Mouse (Mus musculus) thymus, postnatal 25 days (tissue): ENCODE measurements around the gene Zcchc17.

Experiments
- DNase-seq: peaks from one replicate; pipeline ENCODE4 v3.0.0; 2022

Gene Zcchc17

GRCm38 (mm10) chr4:130279105-130279504 lies 80.6 kb downstream of the Zcchc17 start, which contains the start of gene Serinc2:
Gene Serinc2 (minus strand): TSS chr4:130279205.
- no peak for DNase-seq

- DNase-seq = no peak
Measured at GRCm38 (mm10) chr4:130276573-130277176, 83.1 kb downstream of the Zcchc17 start.

- no peak for DNase-seq
Measured at GRCm38 (mm10) chr4:130275823-130276105, 84.0 kb downstream of the Zcchc17 start.

- DNase-seq = no peak
Measured at GRCm38 (mm10) chr4:130275016-130275822, 84.5 kb downstream of the Zcchc17 start.

GRCm38 (mm10) chr4:130274346-130275015 lies 85.3 kb downstream of the Zcchc17 start:
- DNase-seq = no peak

GRCm38 (mm10) chr4:130273698-130274345 lies 85.9 kb downstream of the Zcchc17 start:
- DNase-seq = no peak

- DNase-seq = no peak
Measured at GRCm38 (mm10) chr4:130270611-130271347, 89.0 kb downstream of the Zcchc17 start.

GRCm38 (mm10) chr4:130270089-130270488 lies 89.7 kb downstream of the Zcchc17 start:
- no peak for DNase-seq

- DNase-seq = no peak
Measured at GRCm38 (mm10) chr4:130268736-130269135, 91.0 kb downstream of the Zcchc17 start.

- no peak for DNase-seq
Measured at GRCm38 (mm10) chr4:130267069-130267468, 92.7 kb downstream of the Zcchc17 start.

GRCm38 (mm10) chr4:130266601-130267000 lies 93.1 kb downstream of the Zcchc17 start:
- DNase-seq = no peak
